Mouse (Mus musculus) spleen, adult 12 weeks (tissue): Measurements from ENCODE around the gene Atp8b3.

ENCODE experiments used
- DNase-seq: peaks from one replicate; pipeline ENCODE4 v3.0.0; 2022; ENCODE audit warnings: low spot score

The Atp8b3 gene

DNA sequence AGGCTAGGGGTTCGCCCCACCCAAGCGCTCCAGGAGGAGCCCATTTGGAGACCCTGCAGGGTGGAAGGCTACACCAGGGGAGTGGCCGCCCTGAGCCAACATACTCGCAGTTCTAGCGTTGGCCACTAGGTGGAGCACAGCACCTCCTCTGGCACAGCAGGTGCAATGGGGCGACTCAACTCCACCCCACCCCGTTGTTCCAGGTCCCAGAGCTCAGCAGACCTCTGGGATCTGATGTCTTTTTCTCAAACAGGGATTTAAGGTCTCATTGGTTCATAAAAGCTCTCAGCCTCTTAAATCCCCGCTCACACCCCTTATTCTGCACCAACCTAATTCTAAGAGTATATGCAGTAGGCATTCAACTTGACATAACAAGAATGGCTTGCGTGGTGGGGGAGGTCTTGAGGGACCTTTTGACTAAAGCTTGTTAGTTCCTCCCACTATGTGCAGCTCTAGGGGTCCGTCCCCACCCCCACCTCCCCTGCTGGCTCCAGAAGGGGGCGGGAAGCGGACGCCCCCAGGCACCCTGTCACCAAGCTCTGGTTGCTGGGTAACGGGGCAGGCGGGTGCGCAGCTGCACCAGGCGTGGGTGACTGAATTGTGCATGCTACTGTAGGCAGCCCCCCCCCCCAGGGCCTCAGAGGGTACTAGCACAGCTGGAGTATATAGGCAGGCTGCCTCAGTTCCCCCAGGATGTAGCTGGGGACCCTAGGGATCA, 27.6 kb upstream of the Atp8b3 start:
- DNase-seq, result peak; percentile 86

- DNase-seq, result peak; percentile 93
These were observed 22.4 kb upstream of the Atp8b3 start, which contains the start of gene Rexo1 for GRCm38 (mm10) chr10:80561116-80561944. TSS of gene Rexo1 (minus strand) at chr10:80561560.

- no peak for DNase-seq
These were observed 21.7 kb upstream of the Atp8b3 start for GRCm38 (mm10) chr10:80560621-80561020.

- DNase-seq, result no peak
These were observed 20.5 kb upstream of the Atp8b3 start for GRCm38 (mm10) chr10:80559431-80559830.

DNA sequence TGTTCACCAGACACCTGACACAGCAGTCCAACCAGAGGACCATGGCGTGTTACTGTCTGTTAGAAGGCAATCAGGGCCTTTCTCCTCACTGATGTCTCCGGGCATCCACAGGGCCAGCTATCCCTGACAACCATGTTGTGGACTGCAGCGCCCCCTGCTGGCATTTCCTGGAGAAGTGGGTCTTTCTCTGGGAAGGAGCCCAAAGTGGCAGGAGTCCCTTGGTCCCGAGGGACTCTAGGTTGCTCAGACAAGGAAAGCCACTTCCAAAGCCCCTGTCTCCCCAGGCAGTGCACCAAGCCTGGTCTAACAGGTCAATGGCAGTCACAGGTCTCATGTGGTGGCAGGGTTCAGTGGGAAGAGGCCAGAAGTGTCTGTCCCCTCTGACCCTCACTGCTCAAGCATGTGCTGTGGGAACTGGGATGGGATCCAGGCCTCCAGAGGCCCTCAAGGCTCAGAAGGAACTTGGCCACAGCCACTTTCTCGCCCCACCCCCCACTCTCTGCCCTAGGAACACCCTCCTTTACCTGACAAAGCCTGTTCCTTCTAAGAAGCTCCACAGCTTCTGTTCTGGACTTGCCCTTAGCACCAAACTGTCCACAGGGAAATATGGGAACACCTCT, 18.5 kb upstream of the Atp8b3 start:
- DNase-seq, result peak; percentile 78

GRCm38 (mm10) chr10:80553997-80554396, 15.1 kb upstream of the Atp8b3 start:
- no peak for DNase-seq

GRCm38 (mm10) chr10:80553575-80553974, 14.7 kb upstream of the Atp8b3 start:
- DNase-seq, result peak; percentile 62

DNA sequence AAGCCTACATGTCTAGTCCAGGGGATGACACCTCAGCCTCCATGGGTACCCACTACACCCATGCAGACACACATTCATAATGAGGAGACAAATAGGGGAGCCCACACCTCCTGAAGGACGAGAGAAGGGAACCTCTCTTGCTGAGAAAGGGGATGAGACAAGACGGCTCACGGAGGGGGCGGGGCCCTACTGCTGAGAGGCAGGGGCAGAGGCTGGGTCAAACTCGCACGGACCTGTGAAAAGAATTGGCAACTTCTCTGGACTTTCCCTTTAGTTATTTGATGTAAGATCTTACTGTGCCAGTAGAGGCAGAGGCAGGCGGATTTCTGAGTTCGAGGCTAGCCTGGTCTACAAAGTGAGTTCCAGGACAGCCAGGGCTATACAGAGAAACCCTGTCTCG, 13.4 kb upstream of the Atp8b3 start:
- DNase-seq, result no peak

DNA sequence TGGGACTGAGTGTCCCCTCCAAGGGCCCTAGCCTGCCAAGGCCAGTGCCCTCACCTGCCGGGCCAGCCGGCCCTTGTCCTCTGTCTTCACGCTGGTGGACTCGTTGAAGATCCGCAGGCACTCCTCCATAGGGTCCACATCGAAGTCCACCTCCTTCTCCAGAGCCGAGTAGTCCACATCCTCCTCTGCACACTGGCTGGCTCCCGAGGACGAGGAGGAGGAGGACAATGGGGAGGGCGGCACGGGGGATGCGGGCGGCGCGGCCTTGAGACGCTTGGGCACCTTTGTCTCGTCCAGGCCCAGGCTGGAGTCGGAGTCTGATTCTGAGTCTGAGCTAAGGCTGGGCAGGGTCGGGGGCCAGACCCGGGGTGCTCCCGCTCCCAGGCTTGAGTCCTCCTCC, 10.4 kb upstream of the Atp8b3 start:
- no peak for DNase-seq

DNA sequence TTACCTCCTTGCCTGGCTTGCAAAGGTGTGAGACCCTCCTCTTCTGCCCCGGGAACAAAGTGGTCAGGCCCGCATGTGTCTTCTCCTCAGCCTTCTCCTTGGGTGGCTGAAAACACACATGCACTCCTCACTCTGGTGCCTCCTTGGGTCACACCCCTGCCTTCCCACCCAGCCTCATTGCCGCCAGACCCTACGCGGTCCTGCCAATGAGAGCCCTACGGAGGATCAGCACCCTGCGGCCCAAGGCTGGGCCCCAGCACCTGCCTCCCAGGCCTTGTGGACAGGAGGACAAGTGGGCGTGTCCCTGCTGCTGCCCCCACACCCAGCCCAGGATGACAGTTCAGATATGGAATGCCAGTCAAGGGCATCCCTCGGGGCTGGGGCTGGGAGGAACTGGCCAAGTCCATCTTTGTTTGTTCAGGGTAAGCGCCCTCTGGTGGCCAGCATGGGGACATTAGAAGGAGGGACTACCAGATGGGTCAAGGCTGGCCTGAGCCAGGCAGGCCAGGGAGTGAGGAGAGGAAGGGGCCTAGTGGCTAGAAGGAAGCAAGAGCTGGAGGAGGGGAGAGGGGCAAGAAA, 9.6 kb upstream of the Atp8b3 start:
- peak; percentile 58 for DNase-seq

- no peak for DNase-seq
These were observed 8.6 kb upstream of the Atp8b3 start for GRCm38 (mm10) chr10:80547539-80547938.

DNA sequence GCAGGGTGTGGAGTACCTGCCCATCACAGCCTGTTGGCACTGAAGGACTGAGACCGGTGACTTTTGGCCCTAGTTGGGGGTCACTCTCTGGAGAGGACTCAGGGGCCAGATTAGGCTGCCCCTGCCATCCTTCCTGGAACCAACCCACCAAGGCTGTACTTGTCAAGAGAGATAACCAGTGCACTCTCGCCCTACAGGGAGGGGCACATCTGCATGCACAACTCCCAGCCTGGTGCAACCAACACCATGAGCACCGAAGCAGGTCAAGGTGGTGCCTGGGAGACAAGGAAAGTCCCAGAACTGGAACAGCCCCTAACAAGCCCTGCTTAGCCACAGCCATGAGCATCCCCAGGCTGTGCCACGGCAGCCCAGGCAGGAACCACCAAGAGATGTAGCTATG, 8.0 kb upstream of the Atp8b3 start:
- no peak for DNase-seq

DNA sequence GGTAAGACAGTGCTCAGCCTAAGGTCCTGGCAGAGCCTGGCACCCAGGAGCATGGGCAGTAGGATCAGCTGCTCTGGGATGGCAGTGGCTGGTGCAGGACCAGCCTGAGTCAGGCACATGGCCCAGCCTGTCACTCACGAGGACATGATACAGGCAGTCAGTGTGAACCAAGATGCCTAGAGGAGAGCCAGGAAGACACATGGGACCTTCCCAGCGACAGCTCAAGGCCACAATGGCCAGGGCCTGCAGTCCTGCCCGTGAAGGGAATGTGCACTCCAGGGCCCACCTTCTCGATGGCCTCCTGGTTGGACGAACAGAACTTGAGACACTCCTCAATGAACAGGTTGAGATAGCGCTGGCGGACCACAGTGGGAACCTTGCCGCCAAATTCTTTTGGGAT, 6.7 kb upstream of the Atp8b3 start:
- no peak for DNase-seq

DNA sequence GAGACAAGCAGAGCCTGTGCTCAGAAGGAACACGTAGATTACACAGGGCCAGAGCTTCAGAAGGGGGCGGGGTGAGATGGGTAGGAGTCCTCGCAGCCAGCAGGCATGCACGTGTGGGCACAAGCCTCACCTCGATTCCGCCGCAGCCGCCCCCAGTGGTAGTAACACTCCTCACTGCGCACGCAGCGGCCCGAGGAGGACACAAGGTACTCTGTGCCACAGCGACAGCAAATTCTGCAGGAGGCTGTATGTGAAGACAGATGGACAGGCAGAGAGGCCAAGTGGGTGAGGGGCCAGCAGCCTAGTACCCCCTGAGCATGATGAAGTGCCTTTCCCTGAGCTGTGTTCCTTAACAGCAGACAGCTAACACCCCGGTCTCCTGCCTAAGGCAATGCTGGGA, 4.9 kb upstream of the Atp8b3 start:
- no peak for DNase-seq

- DNase-seq, result no peak
These were observed 569 bp upstream of the Atp8b3 start for GRCm38 (mm10) chr10:80539493-80539892.

GRCm38 (mm10) chr10:80538180-80538579, 744 bp downstream of the Atp8b3 start:
- no peak for DNase-seq

DNA sequence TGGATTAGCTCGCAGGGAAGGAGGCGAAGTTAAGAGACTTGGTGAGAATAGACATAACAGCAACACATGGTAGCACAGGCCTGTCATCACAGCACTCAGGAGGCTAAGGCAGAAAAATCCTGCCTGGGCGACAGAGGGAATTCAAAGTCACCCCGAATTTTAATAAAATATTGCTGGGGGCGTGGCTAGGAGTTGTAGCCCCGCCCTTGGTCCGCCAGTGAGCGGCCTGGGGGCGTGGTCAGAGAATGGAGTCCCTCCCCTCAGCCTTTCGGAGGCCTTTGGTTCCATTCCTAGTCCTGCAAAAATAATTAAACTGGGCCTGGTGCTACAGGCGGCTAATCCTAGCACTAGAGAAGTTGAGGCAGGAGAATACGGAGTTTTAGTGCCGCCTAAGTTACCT, 3.2 kb downstream of the Atp8b3 start:
- peak; percentile 67 for DNase-seq

DNA sequence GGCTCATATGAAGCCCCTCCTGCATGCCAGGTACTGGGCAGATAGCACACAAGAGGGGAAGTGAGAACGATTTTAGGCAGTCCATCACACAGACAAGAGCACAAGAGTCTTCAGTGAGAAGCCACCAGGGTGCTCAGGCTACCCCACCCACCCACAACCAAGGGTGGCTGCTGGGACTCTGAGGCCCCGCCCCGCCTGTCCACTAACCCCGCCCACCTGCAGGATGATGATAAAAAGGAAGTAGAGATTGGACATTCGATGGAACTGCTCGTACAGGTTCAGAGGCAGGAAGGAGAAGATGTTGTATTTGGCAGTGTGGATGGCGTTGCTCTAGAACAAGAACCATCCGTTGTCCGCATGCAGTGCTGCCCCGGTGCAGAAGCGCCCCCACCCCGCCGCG, 3.9 kb downstream of the Atp8b3 start:
- DNase-seq, result peak; percentile 72

- DNase-seq, result peak; percentile 71
These were observed 5.2 kb downstream of the Atp8b3 start for GRCm38 (mm10) chr10:80533704-80534103.

GRCm38 (mm10) chr10:80532783-80533182, 6.1 kb downstream of the Atp8b3 start:
- DNase-seq, result no peak

GRCm38 (mm10) chr10:80526172-80526571, 12.8 kb downstream of the Atp8b3 start:
- no peak for DNase-seq

GRCm38 (mm10) chr10:80523299-80523698, 15.6 kb downstream of the Atp8b3 start:
- DNase-seq, result no peak

DNA sequence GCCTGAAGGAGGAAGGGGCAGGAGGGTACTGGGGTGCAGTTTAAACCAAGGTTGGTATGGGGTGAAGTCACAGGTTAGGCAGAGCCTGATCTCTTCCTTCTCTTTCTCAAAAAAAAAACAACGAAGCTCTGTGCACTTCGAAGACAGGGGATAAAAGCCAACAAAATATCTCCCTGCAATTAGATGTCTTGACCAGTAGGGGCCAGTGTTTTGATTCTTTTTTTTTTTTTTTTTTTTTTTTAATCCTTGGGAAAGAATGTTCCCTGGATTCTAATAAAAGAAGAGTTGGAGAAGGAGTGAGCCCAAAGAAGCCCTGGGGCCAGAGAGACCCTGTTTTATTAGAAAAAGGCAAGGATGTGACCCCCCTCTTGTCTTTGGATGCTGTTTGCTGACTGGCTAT, 19.6 kb downstream of the Atp8b3 start:
- DNase-seq, result no peak
